Mouse (Mus musculus): ENCODE results near the gene Usp20. TPM values are rescaled to one million over a fixed set of nuclear protein-coding genes. Genes with fewer than 3 reads are reported as not detected.

The Usp20 gene
- polyA plus RNA-seq, 1 experiment from 2014 or later = 35.1 TPM

GRCm38 (mm10) chr2:31067696-31068245, 85.7 kb downstream of the Usp20 start:
- no peaks in the 10 kb centered on the region for H3K27me3 ChIP-seq
- 51% methylated on average over 7 of the region's 7 CpGs for WGBS
- peaks cover 19% of the 10 kb centered on the region for H3K4me1 ChIP-seq
- H3K9ac ChIP-seq (replicated peaks) = no peak overlapping the region; the same call in 1 of the 2 replicates
- 0 out of 2 replicates have a peak, but pooled peaks cover 3% of the 10 kb centered on the region for H3K36me3 ChIP-seq
- H3K27ac ChIP-seq (replicated peaks) = peak overlapping the region; percentile 79
- no peaks in the 10 kb centered on the region for H3K9me3 ChIP-seq
- ATAC-seq (ENCODE audit: low FRiP score, low read depth) = no peak
- H3K4me3 ChIP-seq = no peak overlapping the region
- H3K4me2 ChIP-seq (replicated peaks) = no peak overlapping the region

DNA sequence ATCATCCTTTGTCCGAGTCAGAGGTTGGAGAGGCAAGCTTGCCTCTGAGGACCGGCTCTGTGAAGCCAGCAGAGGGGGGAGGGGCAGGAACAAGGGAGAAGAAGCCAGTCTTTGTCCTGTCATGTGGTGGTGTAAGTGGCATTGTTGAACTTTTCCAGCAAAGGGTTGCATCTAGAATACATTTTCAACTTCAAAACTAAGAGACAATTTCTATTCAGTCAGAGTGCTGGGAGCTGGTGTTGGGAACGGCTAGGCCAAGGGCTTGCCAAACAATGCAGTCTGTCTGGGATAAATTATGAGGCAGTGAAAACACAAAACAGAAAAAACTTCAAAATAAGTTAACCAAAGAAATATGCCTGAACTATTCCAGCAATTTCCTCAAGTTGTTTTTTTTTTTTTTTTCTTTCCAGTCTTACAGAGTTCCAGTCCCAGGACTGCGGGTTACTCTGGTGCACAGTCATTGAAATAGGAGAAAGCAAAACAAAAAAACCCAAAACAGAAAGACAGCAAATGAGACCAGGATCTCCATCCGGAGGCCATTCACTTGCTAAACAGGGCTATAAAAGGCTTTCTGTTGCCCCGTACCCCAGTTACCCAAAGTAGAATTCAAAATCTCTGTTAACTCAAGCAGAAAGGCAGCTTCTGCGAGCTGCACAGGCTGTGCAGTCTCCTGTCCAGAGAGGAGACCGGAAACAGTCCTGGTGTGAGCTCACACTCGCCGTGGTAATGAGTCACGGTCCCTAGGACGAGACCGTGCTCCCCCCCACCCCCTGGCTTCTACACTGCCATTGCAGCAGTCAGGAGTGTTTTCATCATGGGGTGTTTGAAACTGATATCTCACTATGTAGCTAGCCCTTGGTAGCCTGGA, 86.4 kb downstream of the Usp20 start:
- H3K4me2 ChIP-seq (replicated peaks) = no peak overlapping the region
- H3K9ac ChIP-seq (replicated peaks) = no peak overlapping the region; the same call in 1 of the 2 replicates

GRCm38 (mm10) chr2:31069114-31069445, 87.0 kb downstream of the Usp20 start:
- 69% methylated on average over 4 of the region's 4 CpGs for whole genome bisulfite sequencing
- no peak overlapping the region for H3K4me3 ChIP-seq

More for the DNA sequence above, 86.4 kb downstream of the Usp20 start:
- no peaks in the 10 kb centered on the region for H3K9me3 ChIP-seq
- no peak overlapping the region for H3K4me3 ChIP-seq
- peaks cover 19% of the 10 kb centered on the region for H3K4me1 ChIP-seq
- ATAC-seq (ENCODE audit: low FRiP score, low read depth) = no peak; the same call in none of the 2 replicates
- H3K36me3 ChIP-seq = 0 out of 2 replicates have a peak, but pooled peaks cover 4% of the 10 kb centered on the region
- WGBS = 7% methylated on average over 13 of the region's 13 CpGs
- H3K27ac ChIP-seq (replicated peaks) = peak overlapping the region; percentile 79
- no peaks in the 10 kb centered on the region for H3K27me3 ChIP-seq

GRCm38 (mm10) chr2:31069506-31069905, 87.4 kb downstream of the Usp20 start:
- Histone ChIP-seq H3K27ac (replicated peaks) (peak overlapping the region; percentile 79; the same call in 1 of the 2 replicates), H3K4me3 (no peak overlapping the region), H3K9ac (replicated peaks) (no peak overlapping the region), H3K4me1 (peaks cover 19% of the 10 kb centered on the region), H3K27me3 (no peaks in the 10 kb centered on the region), H3K36me3 (0 out of 2 replicates have a peak, but pooled peaks cover 4% of the 10 kb centered on the region), H3K4me2 (replicated peaks) (no peak overlapping the region), H3K9me3 (no peaks in the 10 kb centered on the region)
- ATAC-seq (ENCODE audit: low FRiP score, low read depth) = no peak
- WGBS = 91% methylated on average over 7 of the region's 7 CpGs

More at GRCm38 (mm10) chr2:31069114-31069445, 87.0 kb downstream of the Usp20 start:
- Histone ChIP-seq H3K36me3 (0 out of 2 replicates have a peak, but pooled peaks cover 4% of the 10 kb centered on the region), H3K4me2 (replicated peaks) (no peak overlapping the region), H3K4me1 (peaks cover 19% of the 10 kb centered on the region), H3K27me3 (no peaks in the 10 kb centered on the region), H3K9ac (replicated peaks) (no peak overlapping the region), H3K27ac (replicated peaks) (peak overlapping the region; percentile 79), H3K9me3 (no peaks in the 10 kb centered on the region)
- no peak for ATAC-seq (ENCODE audit: low FRiP score, low read depth)

Other genes with a start within 250 kb of the Usp20 start
- 2.4 and 2.6 TPM in 2 replicates for gene 1700001O22Rik, start 178.6 kb upstream of the Usp20 start, polyA plus RNA-seq (2016; fragmentation: Nextera tagmentation; extraction: Ambion mirVana)
- 103 and 110 TPM in 2 replicates for gene Ntmt1, start 174.5 kb upstream of the Usp20 start, polyA plus RNA-seq (2016; fragmentation: Nextera tagmentation; extraction: Ambion mirVana)
- gene Asb6, start 151.9 kb upstream of the Usp20 start, polyA plus RNA-seq (2016; fragmentation: Nextera tagmentation; extraction: Ambion mirVana) = 40.3 and 41.0 TPM in 2 replicates
- gene Prrx2, start 147.3 kb upstream of the Usp20 start, polyA plus RNA-seq (2016; fragmentation: Nextera tagmentation; extraction: Ambion mirVana) = 19.8 and 24.9 TPM in 2 replicates
- gene Ptges, start 52.4 kb upstream of the Usp20 start, polyA plus RNA-seq (2016; fragmentation: Nextera tagmentation; extraction: Ambion mirVana) = 3.6 and 4.6 TPM in 2 replicates
- 20.4 and 22.2 TPM in 2 replicates for gene Tor1b, start 29.3 kb upstream of the Usp20 start, polyA plus RNA-seq (2016; fragmentation: Nextera tagmentation; extraction: Ambion mirVana)
- gene Tor1a, start 14.3 kb upstream of the Usp20 start, polyA plus RNA-seq (2016; fragmentation: Nextera tagmentation; extraction: Ambion mirVana) = 87.7 and 92.3 TPM in 2 replicates
- 70.8 and 75.3 TPM in 2 replicates for gene BC005624, start 78 bp upstream of the Usp20 start, polyA plus RNA-seq (2016; fragmentation: Nextera tagmentation; extraction: Ambion mirVana)
- gene Fnbp1, start 159.7 kb downstream of the Usp20 start, polyA plus RNA-seq (2016; fragmentation: Nextera tagmentation; extraction: Ambion mirVana) = 12.8 and 13.1 TPM in 2 replicates
- gene Gpr107, start 170.0 kb downstream of the Usp20 start, polyA plus RNA-seq (2016; fragmentation: Nextera tagmentation; extraction: Ambion mirVana) = 41.7 and 43.7 TPM in 2 replicates

Data from midbrain, embryonic 12.5 days (tissue).